Mouse (Mus musculus) kidney, postnatal 14 days (tissue): ENCODE data around the gene Gm3543.
"Not testable (repeated sequence)": the region's sequence is repeated elsewhere in the genome, so short reads cannot be mapped to it uniquely, and the experiment has no call there.

Experiments
- DNase-seq: peaks from one replicate; pipeline ENCODE4 v3.0.0; 2022; ENCODE audit warnings: mixed read lengths

Gm3543 gene

DNA sequence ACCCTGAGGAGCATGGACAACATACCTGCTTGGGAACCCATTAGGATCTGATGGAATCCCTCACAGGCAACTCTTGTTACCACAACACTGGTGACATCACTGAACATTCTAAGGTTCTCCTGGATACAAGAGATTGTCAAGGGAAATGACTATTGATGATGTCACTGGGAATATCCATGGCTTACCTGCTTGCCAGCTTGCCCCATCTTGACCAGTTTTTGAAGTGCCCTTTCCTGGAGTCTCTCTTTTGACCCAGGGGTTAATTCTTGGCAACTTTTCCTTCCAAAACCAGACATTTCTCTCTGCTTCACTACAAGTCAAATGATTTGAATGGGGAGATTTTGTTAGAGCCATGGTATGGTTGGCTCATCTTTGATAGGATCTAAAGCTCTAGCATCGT lies at the start of gene Gm3543:
Gm3543 (minus strand) TSS at position 101 of the 400 bp plus-strand sequence.
- not testable (repeated sequence) for DNase-seq

DNA sequence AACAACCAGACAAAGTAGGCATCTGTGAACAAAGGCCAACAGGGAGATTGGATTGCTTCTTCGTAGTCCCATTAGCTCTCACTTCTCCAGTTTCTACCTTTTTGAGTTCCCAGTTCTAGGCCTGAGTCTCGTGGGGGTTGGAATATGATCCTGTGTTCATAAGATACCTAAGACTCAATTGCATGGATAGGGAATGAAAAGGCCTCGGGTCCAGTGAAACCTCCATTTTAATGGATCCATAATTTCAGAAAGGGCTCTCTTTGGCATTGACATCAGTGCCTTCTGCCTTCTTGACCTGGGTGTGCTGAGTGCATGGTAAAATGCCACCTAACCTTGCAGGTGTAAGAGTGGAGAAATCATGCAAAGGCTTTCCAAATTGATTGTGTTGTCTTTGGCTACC lies 14.5 kb downstream of the Gm3543 start:
- not testable (repeated sequence) for DNase-seq

DNA sequence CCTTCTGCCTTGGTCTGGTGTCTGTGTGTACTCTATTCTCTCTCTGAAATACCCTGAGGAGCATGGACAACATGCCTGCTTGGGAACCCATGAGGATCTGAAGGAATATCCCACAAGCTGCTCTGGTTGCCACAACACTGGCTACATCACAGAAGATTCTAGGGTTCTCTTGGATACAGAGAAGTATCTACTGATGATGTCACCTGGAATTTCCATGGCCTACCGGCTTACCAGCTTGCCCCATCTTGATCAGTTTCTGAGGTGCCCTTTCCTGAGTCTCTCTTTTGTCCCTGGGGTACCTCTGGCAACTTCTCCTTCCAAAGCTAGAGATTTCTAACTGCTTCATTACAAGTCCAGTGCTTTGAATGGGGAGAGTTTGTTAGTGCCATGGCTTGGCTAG lies 15.3 kb downstream of the Gm3543 start, which contains the start of gene Gm6401:
Gm6401 (minus strand) TSS at position 101 of the 400 bp plus-strand sequence.
- not testable (repeated sequence) for DNase-seq

GRCm38 (mm10) chr14:41964095-41964494 lies 19.0 kb downstream of the Gm3543 start:
- DNase-seq = not testable (repeated sequence)

DNA sequence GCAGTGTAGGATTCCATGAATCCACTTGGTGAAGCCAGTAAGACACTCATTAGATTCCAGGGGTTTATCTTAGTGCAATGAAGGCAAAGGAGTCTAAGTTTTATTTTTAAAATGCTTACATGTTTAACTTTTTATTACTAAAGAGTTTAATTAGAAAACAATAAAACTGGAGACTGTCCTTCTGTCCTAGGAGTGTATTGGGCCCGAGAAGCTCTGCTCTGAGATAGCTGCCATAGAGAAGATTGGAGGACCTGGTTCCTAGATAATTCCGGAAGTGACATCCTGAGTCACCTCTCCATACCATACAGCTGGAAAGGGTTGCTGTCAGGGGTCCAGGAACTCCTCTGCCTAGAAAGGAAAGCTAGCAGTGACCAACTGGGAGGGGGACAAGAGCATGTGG lies 39.4 kb downstream of the Gm3543 start, which contains the start of gene 1700024B05Rik:
1700024B05Rik (plus strand) TSS at position 301 of the 400 bp plus-strand sequence.
- DNase-seq = not testable (repeated sequence)
